Mouse (Mus musculus): ENCODE measurements around the gene Trim44. TPM values are rescaled to one million over a fixed set of nuclear protein-coding genes. Genes with fewer than 3 reads are reported as not detected.

Gene Trim44
- total and polyA plus RNA-seq, 2 experiments from 2014 or later: 50.6 to 114 TPM

DNA sequence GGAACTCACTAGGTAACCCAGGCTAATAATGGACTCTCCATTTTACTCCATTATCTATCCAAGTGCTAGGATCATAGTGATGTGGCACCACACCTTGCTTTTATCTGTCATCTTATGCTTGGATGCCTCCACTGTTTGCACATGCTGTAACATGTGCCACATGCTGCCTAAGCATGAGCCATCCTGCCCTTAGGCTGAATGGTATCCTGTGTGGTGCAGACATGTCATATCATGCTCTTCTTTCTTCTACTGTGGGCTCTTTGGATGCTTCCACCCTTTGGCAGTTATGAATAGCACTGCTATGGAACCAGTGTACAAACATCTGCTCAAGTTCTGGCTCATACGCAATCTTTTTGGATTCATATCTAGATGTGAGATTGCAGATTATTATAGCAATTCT lies 26.3 kb upstream of the Trim44 start:
- no peaks in the 10 kb centered on the region for H3K4me1 ChIP-seq (ENCODE audit: insufficient read depth, low read length)
- no peaks in the 10 kb centered on the region for H3K9me3 ChIP-seq (ENCODE audit: low read length)
- H3K9ac ChIP-seq (replicated peaks; ENCODE audit: low read length, poor library complexity, severe bottlenecking): no peak overlapping the region
- no peak for TF ChIP-seq CTCF (IDR thresholded peaks at IDR 0.05)
- DNase-seq (ENCODE audit: low spot score) (no peak), ATAC-seq (ENCODE audit: low FRiP score) (no peak)
- no peak overlapping the region for H3K4me2 ChIP-seq (ENCODE audit: low read depth, low read length, poor library complexity, severe bottlenecking)
- no peaks in the 10 kb centered on the region for H3K36me3 ChIP-seq (ENCODE audit: insufficient read depth, low read length)
- WGBS: 92% methylated on average over 1 of the region's 1 CpGs
- no peak overlapping the region for H3K27ac ChIP-seq (ENCODE audit: low read depth, low read length)
- H3K27me3 ChIP-seq (ENCODE audit: insufficient read depth, low read length): no peaks in the 10 kb centered on the region
- no peak overlapping the region for H3K4me3 ChIP-seq (ENCODE audit: low read depth, low read length)

DNA sequence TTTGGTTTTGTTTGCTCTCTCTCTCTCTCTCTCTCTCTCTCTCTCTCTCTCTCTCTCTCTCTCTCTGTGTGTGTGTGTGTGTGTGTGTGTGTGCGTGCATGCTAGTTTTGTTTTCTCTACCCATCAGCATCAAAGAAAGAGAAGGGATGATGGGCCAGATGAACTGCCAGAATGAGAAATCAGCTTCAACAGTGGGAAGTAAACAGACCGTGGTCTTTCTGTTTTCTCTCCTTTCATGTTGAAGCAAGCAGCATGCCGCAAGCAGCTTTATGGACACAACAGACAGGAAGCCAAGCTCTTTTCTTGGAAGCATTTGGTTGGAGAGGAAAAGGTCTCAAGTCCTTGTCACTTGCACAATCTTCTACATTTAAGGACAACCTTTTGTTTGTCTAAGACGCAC lies 23.5 kb upstream of the Trim44 start:
- H3K36me3 ChIP-seq (ENCODE audit: insufficient read depth, low read length): no peaks in the 10 kb centered on the region
- no peaks in the 10 kb centered on the region for H3K4me1 ChIP-seq (ENCODE audit: insufficient read depth, low read length)
- WGBS: 27% methylated on average over 4 of the region's 4 CpGs
- H3K4me3 ChIP-seq (ENCODE audit: low read depth, low read length): no peak overlapping the region
- no peak for TF ChIP-seq CTCF (IDR thresholded peaks at IDR 0.05)
- ATAC-seq (ENCODE audit: low FRiP score): no peak
- H3K9me3 ChIP-seq (ENCODE audit: low read length): no peaks in the 10 kb centered on the region
- H3K9ac ChIP-seq (replicated peaks; ENCODE audit: low read length, poor library complexity, severe bottlenecking): no peak overlapping the region
- no peaks in the 10 kb centered on the region for H3K27me3 ChIP-seq (ENCODE audit: insufficient read depth, low read length)
- no peak overlapping the region for H3K4me2 ChIP-seq (ENCODE audit: low read depth, low read length, poor library complexity, severe bottlenecking)
- H3K27ac ChIP-seq (ENCODE audit: low read depth, low read length): no peak overlapping the region
- DNase-seq (ENCODE audit: low spot score): no peak

DNA sequence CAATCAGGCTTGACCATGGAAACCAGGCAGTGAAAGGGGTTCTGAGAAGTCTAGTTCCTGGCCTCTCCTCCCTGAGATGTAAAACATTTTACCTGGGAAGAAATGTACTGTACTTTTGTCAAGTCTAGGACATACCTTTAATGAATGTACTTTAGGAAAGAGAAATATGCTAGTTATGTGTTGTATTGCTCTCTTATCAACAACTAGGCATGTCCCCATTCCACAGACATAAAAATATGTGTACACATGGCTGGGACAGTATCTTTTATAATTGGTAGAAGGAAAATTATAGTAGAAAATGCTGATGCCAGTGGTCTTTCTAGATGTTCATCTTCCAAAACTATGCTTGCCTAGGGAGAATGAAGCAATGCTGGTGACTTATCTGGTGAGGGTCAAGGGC lies 20.3 kb upstream of the Trim44 start:
- no peak overlapping the region for H3K4me3 ChIP-seq (ENCODE audit: low read depth, low read length)
- ATAC-seq (ENCODE audit: low FRiP score) (no peak), DNase-seq (ENCODE audit: low spot score) (no peak)
- H3K36me3 ChIP-seq (ENCODE audit: insufficient read depth, low read length): no peaks in the 10 kb centered on the region
- no peak overlapping the region for H3K9ac ChIP-seq (replicated peaks; ENCODE audit: low read length, poor library complexity, severe bottlenecking)
- H3K4me2 ChIP-seq (ENCODE audit: low read depth, low read length, poor library complexity, severe bottlenecking): no peak overlapping the region
- no peaks in the 10 kb centered on the region for H3K4me1 ChIP-seq (ENCODE audit: insufficient read depth, low read length)
- no peaks in the 10 kb centered on the region for H3K9me3 ChIP-seq (ENCODE audit: low read length)
- no peak for TF ChIP-seq CTCF (IDR thresholded peaks at IDR 0.05)
- no peaks in the 10 kb centered on the region for H3K27me3 ChIP-seq (ENCODE audit: insufficient read depth, low read length)
- no peak overlapping the region for H3K27ac ChIP-seq (ENCODE audit: low read depth, low read length)

DNA sequence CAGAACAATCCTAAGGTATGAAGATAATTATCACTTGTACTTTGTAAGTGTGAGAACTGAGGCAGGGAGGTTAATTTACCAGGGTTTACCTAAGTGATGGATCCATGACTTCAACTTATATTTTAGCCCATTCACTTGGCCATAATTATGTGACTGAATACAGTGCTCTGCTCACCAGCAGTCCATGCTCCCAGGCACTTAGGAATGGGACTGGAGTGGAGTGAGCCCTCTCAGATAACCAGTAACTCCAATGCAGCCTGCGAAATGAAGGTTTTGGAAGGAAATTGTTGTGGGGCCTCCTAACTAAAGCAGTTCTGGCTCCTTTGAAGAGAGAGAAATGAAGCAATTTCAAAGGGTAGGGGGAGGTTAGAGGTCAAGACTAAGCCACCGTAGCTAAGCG lies 18.8 kb upstream of the Trim44 start:
- no peak overlapping the region for H3K4me3 ChIP-seq (ENCODE audit: low read depth, low read length)
- H3K9me3 ChIP-seq (ENCODE audit: low read length): no peaks in the 10 kb centered on the region
- DNase-seq (ENCODE audit: low spot score) (no peak), ATAC-seq (ENCODE audit: low FRiP score) (no peak)
- H3K36me3 ChIP-seq (ENCODE audit: insufficient read depth, low read length): no peaks in the 10 kb centered on the region
- no peak overlapping the region for H3K27ac ChIP-seq (ENCODE audit: low read depth, low read length)
- H3K4me1 ChIP-seq (ENCODE audit: insufficient read depth, low read length): no peaks in the 10 kb centered on the region
- no peak overlapping the region for H3K4me2 ChIP-seq (ENCODE audit: low read depth, low read length, poor library complexity, severe bottlenecking)
- 18% methylated on average over 3 of the region's 3 CpGs for WGBS
- no peak overlapping the region for H3K9ac ChIP-seq (replicated peaks; ENCODE audit: low read length, poor library complexity, severe bottlenecking)
- H3K27me3 ChIP-seq (ENCODE audit: insufficient read depth, low read length): no peaks in the 10 kb centered on the region
- TF ChIP-seq CTCF (IDR thresholded peaks at IDR 0.05): no peak

DNA sequence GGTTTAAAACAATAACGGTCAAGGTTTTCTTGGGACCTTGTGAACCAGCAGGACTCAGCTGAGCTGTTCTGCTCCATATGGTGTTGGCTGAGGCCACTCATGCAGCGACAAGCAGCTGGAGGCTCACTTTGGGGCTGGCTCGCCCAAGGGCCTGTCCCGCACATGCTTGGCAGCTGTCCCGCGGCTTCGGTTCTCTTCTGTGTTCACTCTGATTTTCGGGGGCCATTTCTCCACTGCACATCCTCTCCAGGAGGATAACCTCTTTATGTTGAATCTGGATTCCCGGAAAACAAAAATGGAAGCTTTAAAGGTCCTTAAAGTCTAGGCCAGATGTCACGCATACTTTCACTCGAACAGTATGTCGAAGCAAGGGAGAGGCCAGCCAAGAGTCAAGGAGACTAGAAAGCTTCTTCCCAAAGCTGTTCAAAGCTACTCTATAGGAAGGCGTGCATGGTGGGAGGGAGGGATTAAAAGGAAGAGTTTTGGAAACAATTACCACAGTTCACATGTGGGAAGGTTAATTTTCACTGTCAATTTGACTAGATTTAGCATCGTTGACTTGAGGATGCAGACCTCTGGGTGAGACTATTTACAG lies 8.6 kb upstream of the Trim44 start:
- no peak for DNase-seq (ENCODE audit: low spot score)
- ATAC-seq (ENCODE audit: low FRiP score): no peak
- no peak for TF ChIP-seq CTCF (IDR thresholded peaks at IDR 0.05)
- Histone ChIP-seq H3K9ac (replicated peaks; ENCODE audit: low read length, poor library complexity, severe bottlenecking) (no peak overlapping the region), H3K27ac (ENCODE audit: low read depth, low read length) (no peak overlapping the region), H3K9me3 (ENCODE audit: low read length) (no peaks in the 10 kb centered on the region), H3K4me1 (ENCODE audit: insufficient read depth, low read length) (no peaks in the 10 kb centered on the region), H3K4me2 (ENCODE audit: low read depth, low read length, poor library complexity, severe bottlenecking) (no peak overlapping the region), H3K36me3 (ENCODE audit: insufficient read depth, low read length) (no peaks in the 10 kb centered on the region), H3K4me3 (ENCODE audit: low read depth, low read length) (no peak overlapping the region), H3K27me3 (ENCODE audit: insufficient read depth, low read length) (no peaks in the 10 kb centered on the region)
- 87% methylated on average over 14 of the region's 14 CpGs for WGBS

DNA sequence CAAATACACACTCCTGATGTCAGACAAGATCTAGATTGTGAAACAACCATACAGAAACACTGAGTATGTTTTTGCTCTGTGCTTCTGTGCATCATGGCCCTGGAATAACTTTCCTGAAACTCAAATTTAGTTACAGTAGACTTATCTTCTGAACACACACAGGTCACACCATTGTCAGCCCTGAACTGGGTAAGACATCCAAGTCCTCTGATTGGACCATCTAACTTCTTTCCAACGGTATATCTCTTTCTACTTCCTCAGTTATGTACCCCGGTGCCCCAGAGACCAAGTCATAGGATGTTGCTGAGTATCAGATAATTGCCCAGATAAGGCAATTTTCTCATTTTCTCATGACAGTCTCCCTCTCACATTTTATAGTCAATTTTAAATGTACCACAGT lies 5.1 kb upstream of the Trim44 start:
- no peak for DNase-seq (ENCODE audit: low spot score)

More for the DNA sequence above, 5.1 kb upstream of the Trim44 start:
- Histone ChIP-seq H3K9me3 (ENCODE audit: low read length) (no peaks in the 10 kb centered on the region), H3K4me2 (ENCODE audit: low read depth, low read length, poor library complexity, severe bottlenecking) (no peak overlapping the region), H3K4me1 (ENCODE audit: insufficient read depth, low read length) (no peaks in the 10 kb centered on the region), H3K27ac (ENCODE audit: low read depth, low read length) (no peak overlapping the region), H3K9ac (replicated peaks; ENCODE audit: low read length, poor library complexity, severe bottlenecking) (no peak overlapping the region), H3K36me3 (ENCODE audit: insufficient read depth, low read length) (no peaks in the 10 kb centered on the region), H3K27me3 (ENCODE audit: insufficient read depth, low read length) (no peaks in the 10 kb centered on the region), H3K4me3 (ENCODE audit: low read depth, low read length) (no peak overlapping the region)
- 91% methylated on average over 2 of the region's 2 CpGs for WGBS
- TF ChIP-seq CTCF (IDR thresholded peaks at IDR 0.05): no peak
- no peak for ATAC-seq (ENCODE audit: low FRiP score)

Measured in midbrain, postnatal 0 days (tissue).